Mouse (Mus musculus) CH12.LX (cell line): ENCODE results near the gene Fez1.

Source experiments
- CHD2 ChIP-seq: IDR thresholded peaks from 2 replicates; pipeline ENCODE4 v1.6.1; 2011; ENCODE audit warnings: low read length, improper control_type of control experiment
- CTCF ChIP-seq, 2 experiments: IDR thresholded peaks in 1 of 2; conservative IDR thresholded peaks in 1 of 2; 2 replicates each; pipeline ENCODE4 v1.5.1; 2011 to 2012; ENCODE audit warnings: low read depth in 2 of 2, low read length in 2 of 2, improper control_type of control experiment in 1 of 2, inconsistent platforms in 1 of 2, mild to moderate bottlenecking in 1 of 2, moderate library complexity in 1 of 2
- EP300 ChIP-seq: IDR thresholded peaks from 2 replicates; pipeline ENCODE4 v1.6.1; 2011; ENCODE audit warnings: low read length, improper control_type of control experiment
- GABPA ChIP-seq: IDR thresholded peaks from 2 replicates; pipeline ENCODE4 v1.6.1; 2012; ENCODE audit warnings: low read depth, low read length, improper control_type of control experiment, inconsistent platforms; ENCODE audit not compliant: insufficient replicate concordance
- PAX5 ChIP-seq: IDR thresholded peaks from 2 replicates; pipeline ENCODE4 v1.6.1; 2012; ENCODE audit warnings: low read length, inconsistent platforms, mixed read lengths
- POLR2A ChIP-seq: IDR thresholded peaks from 2 replicates; pipeline ENCODE4 v1.6.1; 2011; ENCODE audit warnings: low read depth, mild to moderate bottlenecking, improper control_type of control experiment, low read length
- RAD21 ChIP-seq: IDR thresholded peaks from 2 replicates; pipeline ENCODE4 v1.6.1; 2011; ENCODE audit warnings: low read depth, mild to moderate bottlenecking, low read length, improper control_type of control experiment, moderate library complexity
- TCF12 ChIP-seq: IDR thresholded peaks from 2 replicates; pipeline ENCODE4 v1.6.1; 2014; ENCODE audit warnings: low read depth, mild to moderate bottlenecking, inconsistent platforms, low read length, improper control_type of control experiment
- UBTF ChIP-seq: IDR thresholded peaks from 2 replicates; pipeline ENCODE4 v1.6.1; 2012; ENCODE audit warnings: low read depth, mild to moderate bottlenecking, inconsistent platforms, low read length, improper control_type of control experiment, moderate library complexity
- USF2 ChIP-seq: conservative IDR thresholded peaks from 2 replicates; pipeline ENCODE4 v1.6.1; 2011; ENCODE audit warnings: low read depth, low read length, improper control_type of control experiment
- ZC3H11A ChIP-seq: IDR thresholded peaks from 2 replicates; pipeline ENCODE4 v1.6.1; 2012; ENCODE audit warnings: low read depth, mild to moderate bottlenecking, inconsistent platforms, low read length, improper control_type of control experiment
- ZNF384 ChIP-seq: IDR thresholded peaks from 2 replicates; pipeline ENCODE4 v1.6.1; 2012; ENCODE audit warnings: low read depth, low read length, improper control_type of control experiment, inconsistent platforms

- no peak for TF ChIP-seq POLR2A
- no peak for TF ChIP-seq USF2
- TF ChIP-seq GABPA = no peak
- no peak for TF ChIP-seq CHD2
- TF ChIP-seq PAX5 = no peak
- TF ChIP-seq RAD21 = no peak
- no peak for TF ChIP-seq UBTF
- TF ChIP-seq CTCF (conservative IDR thresholded peaks at IDR 0.05 in 1 of 2, IDR thresholded peaks at IDR 0.05 in 1 of 2; ENCODE audit: low read depth in 2 of 2, low read length in 2 of 2) = no peak
- TF ChIP-seq ZNF384 = no peak
- no peak for TF ChIP-seq EP300
- TF ChIP-seq TCF12 = no peak
- no peak for TF ChIP-seq ZC3H11A
Observed at GRCm38 (mm10) chr9:36898560-36898959, 76.9 kb downstream of the Fez1 start.
